Mouse (Mus musculus): Measurements from ENCODE around the gene Btbd35f6. TPM values are rescaled to one million over a fixed set of nuclear protein-coding genes. Genes with fewer than 3 reads are reported as not detected.
"Not testable (repeated sequence)": the region's sequence is repeated elsewhere in the genome, so short reads cannot be mapped to it uniquely, and the experiment has no call there.

Gene Btbd35f6
- not detected in 2 replicates for total RNA-seq (2017)

- not testable (repeated sequence) for ATAC-seq (replicated peaks; ENCODE audit: low read depth, poor library complexity, severe bottlenecking)
Measured at GRCm38 (mm10) chrX:33956440-33956839, at the start of gene Btbd35f6. TSS of gene Btbd35f6 (minus strand) at chrX:33956540.

GRCm38 (mm10) chrX:33986716-33987115 lies 30.4 kb upstream of the Btbd35f6 start, which contains the start of gene Gm21870:
TSS of gene Gm21870 (minus strand) at chrX:33986816.
- not testable (repeated sequence) for ATAC-seq (replicated peaks; ENCODE audit: low read depth, poor library complexity, severe bottlenecking)

- not testable (repeated sequence) for ATAC-seq (replicated peaks; ENCODE audit: low read depth, poor library complexity, severe bottlenecking)
Measured at GRCm38 (mm10) chrX:33930216-33930615, 26.1 kb downstream of the Btbd35f6 start.

- ATAC-seq (replicated peaks; ENCODE audit: low read depth, poor library complexity, severe bottlenecking), result not testable (repeated sequence)
Measured at GRCm38 (mm10) chrX:33928225-33928624, 28.1 kb downstream of the Btbd35f6 start.

- not testable (repeated sequence) for ATAC-seq (replicated peaks; ENCODE audit: low read depth, poor library complexity, severe bottlenecking)
Measured at GRCm38 (mm10) chrX:33926344-33926743, 30.0 kb downstream of the Btbd35f6 start.

- not testable (repeated sequence) for ATAC-seq (replicated peaks; ENCODE audit: low read depth, poor library complexity, severe bottlenecking)
Measured at GRCm38 (mm10) chrX:33925420-33925819, 30.9 kb downstream of the Btbd35f6 start.

Other genes starting within 250 kb of the Btbd35f6 start
- not detected in 2 replicates for gene Gm21870, start 30.3 kb upstream of the Btbd35f6 start, total RNA-seq (2017)
- not detected in 2 replicates for gene Btbd35f9, start 205.0 kb upstream of the Btbd35f6 start, total RNA-seq (2017)